ENCODE assay signal across 9 mouse cellular contexts in genomic region chr3:152308485-152309249, GRCm38 (mm10). TPM values are rescaled to one million over a fixed set of nuclear protein-coding genes. Genes with fewer than 3 reads are reported as not detected.
DNase-seq lines count a peak whose midpoint lies in the region; ATAC-seq and TF ChIP-seq lines count a peak whose summit lies in the region.
"Had no signal": no experiment of that assay in that cellular context is flagged by ENCODE, and none has a peak within 500 bp of the region (broad histone marks: within the 10 kb centered on the region; RNA-seq: fewer than 3 reads in every experiment).

No protein-coding gene starts in this region.

- TF ChIP-seq CTCF in intestine, postnatal 0 days (IDR thresholded peaks at IDR 0.05; ENCODE audit: low read depth): no peak

- H3K4me1 ChIP-seq in embryonic facial prominence, embryonic 12.5 days: peaks cover 7% of the 10 kb centered on the region; the same call in 1 of the 2 replicates
- H3K4me1 ChIP-seq in intestine, postnatal 0 days (replicated peaks; ENCODE audit: control insufficient read depth, insufficient read depth, low read length): peaks cover 9% of the 10 kb centered on the region; the same call in 1 of the 2 replicates

- intact Hi-C loops in gastrocnemius, postnatal 14 days (cut with DNase I; ENCODE audit: low total_unique reads): no loop called here

- H3K36me3 ChIP-seq in embryonic facial prominence, embryonic 12.5 days: peaks cover 14% of the 10 kb centered on the region; the same call in 1 of the 2 replicates
- H3K36me3 ChIP-seq in intestine, postnatal 0 days (ENCODE audit: control insufficient read depth, insufficient read depth): peaks cover 7% of the 10 kb centered on the region

- ATAC-seq in embryonic facial prominence, embryonic 12.5 days (ENCODE audit: insufficient number of reproducible peaks, insufficient read depth, low FRiP score, low TSS enrichment): no peak
- peak; percentile 89 for ATAC-seq in intestine, postnatal 0 days
- peak; percentile 68 for ATAC-seq in megakaryocyte progenitor cell, adult 5-6 weeks (replicated peaks; ENCODE audit: poor library complexity)
- ATAC-seq in inflammation-experienced regulatory T-cells, adult 6 months: no peak

- no peaks in the 10 kb centered on the region for H3K27me3 ChIP-seq in embryonic facial prominence, embryonic 12.5 days
- no peaks in the 10 kb centered on the region for H3K27me3 ChIP-seq in intestine, postnatal 0 days (replicated peaks; ENCODE audit: control insufficient read depth, insufficient read depth, low read length)

- DNase-seq in gastrocnemius, postnatal 10 days: peak; percentile 41
- DNase-seq in gastrocnemius, postnatal 14 days: no peak
- DNase-seq in layer of hippocampus, adult 9-11 months: no peak
- no peak for DNase-seq in thymus, postnatal 4 days

- peak overlapping the region; percentile 47; the same call in 1 of the 2 replicates for H3K27ac ChIP-seq in embryonic facial prominence, embryonic 12.5 days
- peak overlapping the region; percentile 68 for H3K27ac ChIP-seq in intestine, postnatal 0 days (ENCODE audit: low read depth, low read length)

- no peak overlapping the region for H3K9ac ChIP-seq in embryonic facial prominence, embryonic 12.5 days
- H3K9ac ChIP-seq in intestine, postnatal 0 days (ENCODE audit: low read depth, low read length): no peak overlapping the region

- H3K4me3 ChIP-seq in embryonic facial prominence, embryonic 12.5 days: no peak overlapping the region
- no peak overlapping the region for H3K4me3 ChIP-seq in intestine, postnatal 0 days (ENCODE audit: low read depth, low read length)
- H3K4me3 ChIP-seq: erythroblast, embryonic 14.5 days had no signal

- WGBS in embryonic facial prominence, embryonic 12.5 days: 45% methylated on average over 10 of the region's 10 CpGs
- WGBS in intestine, postnatal 0 days: 13% methylated on average over 10 of the region's 10 CpGs

- no peaks in the 10 kb centered on the region for H3K9me3 ChIP-seq in embryonic facial prominence, embryonic 12.5 days
- H3K9me3 ChIP-seq in intestine, postnatal 0 days (ENCODE audit: control insufficient read depth): no peaks in the 10 kb centered on the region

- no peak overlapping the region for H3K4me2 ChIP-seq in embryonic facial prominence, embryonic 12.5 days (replicated peaks)
- H3K4me2 ChIP-seq in intestine, postnatal 0 days (replicated peaks; ENCODE audit: low read depth): peak overlapping the region; percentile 24; the same call in 1 of the 2 replicates

RNA-seq across cellular contexts. Expression of gene Miga1, which starts 31.5 kb away (rescaled TPM):
- total RNA-seq in gastrocnemius, postnatal 10 days (2021): 1 to 10 TPM; 4.2 to 4.6 TPM
- total RNA-seq in gastrocnemius, postnatal 14 days (2021): 1 to 10 TPM; 3.7 to 4.1 TPM
- polyA plus RNA-seq in embryonic facial prominence, embryonic 12.5 days (2016; fragmentation: Nextera tagmentation; extraction: Ambion mirVana): 24.7 and 24.8 TPM in 2 replicates
- polyA plus RNA-seq in intestine, postnatal 0 days (2015; fragmentation: Nextera tagmentation; extraction: Ambion mirVana): 5.8 and 6.6 TPM in 2 replicates
- 20.4 and 22.3 TPM in 2 replicates for total RNA-seq in megakaryocyte progenitor cell, adult 5-6 weeks (2015)
- 25.9 and 36.1 TPM in 2 replicates for total RNA-seq in megakaryocyte progenitor cell, adult 5-6 weeks (2017)
- 10 to 100 TPM in 1 of 3 experiments, 1 to 10 TPM in 2; 2.4 to 10.1 (median 6.2) TPM for polyA plus RNA-seq in inflammation-experienced regulatory T-cells, adult 6 months (2017; shearing (Covaris generic))

RNA-seq across cellular contexts. Expression of gene Usp33, which starts 37.6 kb away (rescaled TPM):
- 10 to 100 TPM; 23.2 to 26.3 TPM for total RNA-seq in gastrocnemius, postnatal 10 days (2021)
- total RNA-seq in gastrocnemius, postnatal 14 days (2021): 10 to 100 TPM; 18.2 to 21.3 TPM
- polyA plus RNA-seq in embryonic facial prominence, embryonic 12.5 days (2016; fragmentation: Nextera tagmentation; extraction: Ambion mirVana): 51.1 and 56.7 TPM in 2 replicates
- polyA plus RNA-seq in intestine, postnatal 0 days (2015; fragmentation: Nextera tagmentation; extraction: Ambion mirVana): 18.7 and 18.9 TPM in 2 replicates
- 23.5 and 35.7 TPM in 2 replicates for total RNA-seq in megakaryocyte progenitor cell, adult 5-6 weeks (2015)
- 48.4 and 83.5 TPM in 2 replicates for total RNA-seq in megakaryocyte progenitor cell, adult 5-6 weeks (2017)
- polyA plus RNA-seq in inflammation-experienced regulatory T-cells, adult 6 months (2017; shearing (Covaris generic)): 10 to 100 TPM; 23.3 to 32.1 (median 30.3) TPM

RNA-seq across cellular contexts. Expression of gene Nexn, which starts 42.5 kb away (rescaled TPM):
- total RNA-seq in gastrocnemius, postnatal 10 days (2021): 100 to 1,000 TPM; 362 to 386 TPM
- total RNA-seq in gastrocnemius, postnatal 14 days (2021): 100 to 1,000 TPM; 323 to 367 TPM
- 10.1 and 13.1 TPM in 2 replicates for polyA plus RNA-seq in embryonic facial prominence, embryonic 12.5 days (2016; fragmentation: Nextera tagmentation; extraction: Ambion mirVana)
- 30.0 and 30.3 TPM in 2 replicates for polyA plus RNA-seq in intestine, postnatal 0 days (2015; fragmentation: Nextera tagmentation; extraction: Ambion mirVana)
- not detected in 2 replicates for total RNA-seq in megakaryocyte progenitor cell, adult 5-6 weeks (2015)
- not detected in 2 replicates for total RNA-seq in megakaryocyte progenitor cell, adult 5-6 weeks (2017)
- polyA plus RNA-seq in inflammation-experienced regulatory T-cells, adult 6 months (2017; shearing (Covaris generic)): 1 to 10 TPM; 1.3 to 5.6 (median 2.8) TPM
- polyA plus RNA-seq: erythroblast, embryonic 14.5 days had no signal

Comparison
In these comparisons a context has a peak if more than half of its experiments do, and no peak if none do; other contexts are left out.
1. ATAC-seq: peak in intestine, postnatal 0 days (single experiment) and megakaryocyte progenitor cell, adult 5-6 weeks (single experiment); none in embryonic facial prominence, embryonic 12.5 days (single experiment) and inflammation-experienced regulatory T-cells, adult 6 months (single experiment).
2. RNA of gene Nexn, which starts 42.5 kb away (total RNA-seq): 362 to 386 TPM in gastrocnemius, postnatal 10 days and 323 to 367 TPM in gastrocnemius, postnatal 14 days; not detected in megakaryocyte progenitor cell, adult 5-6 weeks; every median in the first group is over 100 times any median in the second.